Mouse (Mus musculus): ENCODE data around the gene Sympk. TPM values are rescaled to one million over a fixed set of nuclear protein-coding genes. Genes with fewer than 3 reads are reported as not detected.

Gene Sympk
- total and polyA plus RNA-seq, 3 experiments, result 122 to 226 TPM; not detected in 1

GRCm38 (mm10) chr7:19094826-19095750 is 70.9 kb downstream of the Sympk start (continued):
- peak; percentile 59; the same call in 1 of the 2 replicates for TF ChIP-seq NRF1 (IDR thresholded peaks at IDR 0.05; ENCODE audit: insufficient read depth, low read depth, low read length, poor library complexity, severe bottlenecking)

- H3K9ac ChIP-seq (ENCODE audit: control insufficient read depth, low read depth, low read length, poor library complexity, severe bottlenecking), result peak overlapping the region; percentile 94
- no peak for TF ChIP-seq ZMIZ1 (IDR thresholded peaks at IDR 0.05; ENCODE audit: low read depth, low read length)
- TF ChIP-seq SIN3A (IDR thresholded peaks at IDR 0.05; ENCODE audit: low read length), result peak; percentile 72
- no peak overlapping the region for H3K27ac ChIP-seq (ENCODE audit: control insufficient read depth, low read depth, low read length)
- peaks cover 8% of the 10 kb centered on the region; the same call in 1 of the 2 replicates for H3K79me2 ChIP-seq (ENCODE audit: control insufficient read depth, insufficient read depth, low read length, poor library complexity)
- peaks cover 0 to 9% of the 10 kb centered on the region in 2 experiments; a peak in 3 of 4 replicates for H3K4me1 ChIP-seq (ENCODE audit: control insufficient read depth in 1 of 2, insufficient read depth in 2 of 2, low read length in 2 of 2)
- H3K4me3 ChIP-seq (ENCODE audit: control insufficient read depth in 1 of 2, insufficient read depth in 1 of 2, low read depth in 2 of 2, low read length in 2 of 2), result peak overlapping the region; percentile 56 to 72
- DNase-seq (ENCODE audit: low read depth, low spot score), result peak; percentile 73
- H3K27me3 ChIP-seq (ENCODE audit: control insufficient read depth in 1 of 2, insufficient read depth in 2 of 2, low read length in 2 of 2), result no peaks in the 10 kb centered on the region
- no peaks in the 10 kb centered on the region for H3K9me3 ChIP-seq (replicated peaks; ENCODE audit: insufficient read depth, low read length)
- H3K36me3 ChIP-seq (ENCODE audit: control insufficient read depth in 1 of 2, insufficient read depth in 2 of 2, low read length in 2 of 2), result no peaks in the 10 kb centered on the region
These were observed 71.6 kb downstream of the Sympk start for GRCm38 (mm10) chr7:19095751-19096110.

GRCm38 (mm10) chr7:19096421-19096976 is 72.3 kb downstream of the Sympk start:
- Histone ChIP-seq H3K36me3 (ENCODE audit: control insufficient read depth in 1 of 2, insufficient read depth in 2 of 2, low read length in 2 of 2) (no peaks in the 10 kb centered on the region), H3K4me3 (ENCODE audit: control insufficient read depth in 1 of 2, insufficient read depth in 1 of 2, low read depth in 2 of 2, low read length in 2 of 2) (no peak overlapping the region), H3K9me3 (replicated peaks; ENCODE audit: insufficient read depth, low read length) (no peaks in the 10 kb centered on the region), H3K79me2 (ENCODE audit: control insufficient read depth, insufficient read depth, low read length, poor library complexity) (peaks cover 8% of the 10 kb centered on the region; the same call in 1 of the 2 replicates), H3K27ac (ENCODE audit: control insufficient read depth, low read depth, low read length) (no peak overlapping the region), H3K9ac (ENCODE audit: control insufficient read depth, low read depth, low read length, poor library complexity, severe bottlenecking) (no peak overlapping the region), H3K27me3 (ENCODE audit: control insufficient read depth in 1 of 2, insufficient read depth in 2 of 2, low read length in 2 of 2) (no peaks in the 10 kb centered on the region), H3K4me1 (ENCODE audit: control insufficient read depth in 1 of 2, insufficient read depth in 2 of 2, low read length in 2 of 2) (peaks cover 0 to 9% of the 10 kb centered on the region in 2 experiments; a peak in 3 of 4 replicates)
- no peak for DNase-seq (ENCODE audit: low read depth, low spot score)
- no peak for TF ChIP-seq KAT2A (conservative IDR thresholded peaks at IDR 0.05; ENCODE audit: low read depth, low read length)
- no peak for TF ChIP-seq RCOR1 (IDR thresholded peaks at IDR 0.05; ENCODE audit: low read depth, low read length)
- TF ChIP-seq MAFK (IDR thresholded peaks at IDR 0.05; ENCODE audit: borderline replicate concordance, low read depth, low read length), result no peak
- TF ChIP-seq GATA1 (IDR thresholded peaks at IDR 0.05; ENCODE audit: low read depth, low read length), result no peak
- no peak for TF ChIP-seq MEF2A (IDR thresholded peaks at IDR 0.05; ENCODE audit: extremely low read depth, insufficient replicate concordance, low read depth, low read length, poor library complexity, severe bottlenecking)
- TF ChIP-seq MAX (IDR thresholded peaks at IDR 0.05; ENCODE audit: low read length), result no peak
- no peak for TF ChIP-seq SIN3A (IDR thresholded peaks at IDR 0.05; ENCODE audit: low read length)
- no peak for TF ChIP-seq TCF12 (IDR thresholded peaks at IDR 0.05; ENCODE audit: low read depth, low read length)
- TF ChIP-seq HCFC1 (IDR thresholded peaks at IDR 0.05; ENCODE audit: low read depth, low read length), result no peak
- no peak for TF ChIP-seq MYC (IDR thresholded peaks at IDR 0.05; ENCODE audit: low read depth, low read length)
- TF ChIP-seq MXI1 (IDR thresholded peaks at IDR 0.05; ENCODE audit: low read depth, low read length), result no peak
- no peak for TF ChIP-seq CTCF (IDR thresholded peaks at IDR 0.05 in 2 of 3, conservative IDR thresholded peaks at IDR 0.05 in 1 of 3; ENCODE audit: control insufficient read depth in 1 of 3, insufficient read depth in 1 of 3, low read depth in 2 of 3, low read length in 3 of 3, poor library complexity in 1 of 3, severe bottlenecking in 1 of 3)
- no peak for TF ChIP-seq MAZ (IDR thresholded peaks at IDR 0.05; ENCODE audit: low read depth, low read length)
- TF ChIP-seq TBP (IDR thresholded peaks at IDR 0.05; ENCODE audit: low read depth, low read length), result no peak
- no peak for TF ChIP-seq CHD2 (IDR thresholded peaks at IDR 0.05; ENCODE audit: low read length)
- TF ChIP-seq ELF1 (IDR thresholded peaks at IDR 0.05; ENCODE audit: low read depth, low read length), result no peak

All from MEL (cell line).